Mouse (Mus musculus): ENCODE measurements around the gene Ager.

The Ager gene

GRCm38 (mm10) chr17:34597566-34598095, at the start of gene Ager:
Gene Ager (plus strand): TSS chr17:34597862.
- DNase-seq (ENCODE audit: low spot score), result no peak

GRCm38 (mm10) chr17:34549156-34549555, 48.5 kb upstream of the Ager start:
- DNase-seq (ENCODE audit: low spot score), result no peak

GRCm38 (mm10) chr17:34549843-34550242, 47.8 kb upstream of the Ager start:
- DNase-seq (ENCODE audit: low spot score), result no peak

GRCm38 (mm10) chr17:34555483-34555882, 42.2 kb upstream of the Ager start:
- DNase-seq (ENCODE audit: low spot score), result peak; percentile 67

- no peak for DNase-seq (ENCODE audit: low spot score)
These were observed 41.3 kb upstream of the Ager start for GRCm38 (mm10) chr17:34556406-34556805.

GRCm38 (mm10) chr17:34557411-34557810, 40.3 kb upstream of the Ager start:
- no peak for DNase-seq (ENCODE audit: low spot score)

GRCm38 (mm10) chr17:34559116-34559515, 38.5 kb upstream of the Ager start:
- no peak for DNase-seq (ENCODE audit: low spot score)

GRCm38 (mm10) chr17:34559895-34560294, 37.8 kb upstream of the Ager start:
- DNase-seq (ENCODE audit: low spot score), result no peak

- no peak for DNase-seq (ENCODE audit: low spot score)
These were observed 37.2 kb upstream of the Ager start for GRCm38 (mm10) chr17:34560438-34560837.

- no peak for DNase-seq (ENCODE audit: low spot score)
These were observed 36.5 kb upstream of the Ager start for GRCm38 (mm10) chr17:34561200-34561599.

- no peak for DNase-seq (ENCODE audit: low spot score)
These were observed 35.1 kb upstream of the Ager start for GRCm38 (mm10) chr17:34562595-34562994.

GRCm38 (mm10) chr17:34563354-34563753, 34.3 kb upstream of the Ager start:
- no peak for DNase-seq (ENCODE audit: low spot score)

GRCm38 (mm10) chr17:34564003-34564421, 33.6 kb upstream of the Ager start, which contains the start of gene Notch4:
Gene Notch4 (plus strand): TSS chr17:34564268.
- no peak for DNase-seq (ENCODE audit: low spot score)

- no peak for DNase-seq (ENCODE audit: low spot score)
These were observed 32.9 kb upstream of the Ager start for GRCm38 (mm10) chr17:34564796-34565195.

GRCm38 (mm10) chr17:34567311-34567710, 30.4 kb upstream of the Ager start:
- no peak for DNase-seq (ENCODE audit: low spot score)

- DNase-seq (ENCODE audit: low spot score), result no peak
These were observed 29.2 kb upstream of the Ager start for GRCm38 (mm10) chr17:34568421-34568820.

- no peak for DNase-seq (ENCODE audit: low spot score)
These were observed 27.7 kb upstream of the Ager start for GRCm38 (mm10) chr17:34569919-34570318.

- DNase-seq (ENCODE audit: low spot score), result no peak
These were observed 25.8 kb upstream of the Ager start for GRCm38 (mm10) chr17:34571875-34572274.

GRCm38 (mm10) chr17:34572361-34572760, 25.3 kb upstream of the Ager start:
- no peak for DNase-seq (ENCODE audit: low spot score)

GRCm38 (mm10) chr17:34576577-34576976, 21.1 kb upstream of the Ager start:
- no peak for DNase-seq (ENCODE audit: low spot score)

GRCm38 (mm10) chr17:34578070-34578469, 19.6 kb upstream of the Ager start:
- no peak for DNase-seq (ENCODE audit: low spot score)

- no peak for DNase-seq (ENCODE audit: low spot score)
These were observed 15.1 kb upstream of the Ager start for GRCm38 (mm10) chr17:34582528-34582927.

- no peak for DNase-seq (ENCODE audit: low spot score)
These were observed 14.3 kb upstream of the Ager start for GRCm38 (mm10) chr17:34583397-34583796.

- no peak for DNase-seq (ENCODE audit: low spot score)
These were observed 13.8 kb upstream of the Ager start for GRCm38 (mm10) chr17:34583819-34584218.

- DNase-seq (ENCODE audit: low spot score), result no peak
These were observed 12.5 kb upstream of the Ager start for GRCm38 (mm10) chr17:34585121-34585520.
